Mouse (Mus musculus) liver, postnatal 0 days (tissue): Measurements from ENCODE around the gene Fam198a.

Experiments
- CTCF ChIP-seq: sonication (generic); IDR thresholded peaks from 2 replicates; pipeline ENCODE4 v1.5.1; 2016; ENCODE audit warnings: antibody characterized with exemption, low read depth
- EP300 ChIP-seq: IDR thresholded peaks from 2 replicates; pipeline ENCODE4 v1.6.1; 2016; ENCODE audit warnings: antibody characterized with exemption, low read depth, mild to moderate bottlenecking

DNA sequence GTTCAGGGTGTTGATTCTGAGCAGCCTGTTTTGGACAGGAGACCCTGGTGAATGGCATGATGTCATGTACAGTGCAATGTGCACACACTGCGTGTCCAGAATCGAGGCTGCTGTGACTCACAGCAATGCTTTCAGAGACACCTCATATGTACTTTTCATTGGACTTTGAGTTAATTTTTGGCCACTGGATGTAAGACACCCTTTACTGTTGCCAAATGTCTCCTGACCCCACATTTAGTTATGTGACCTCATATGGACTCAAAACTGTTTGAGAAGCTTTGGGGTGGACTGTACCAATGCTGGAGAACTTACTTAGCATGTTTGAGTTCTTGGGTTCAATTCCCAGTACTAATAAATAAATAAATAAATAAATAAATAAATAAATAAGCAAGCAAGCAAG lies 60.0 kb downstream of the Fam198a start:
- TF ChIP-seq CTCF (no peak), EP300 (no peak)
